Mouse (Mus musculus) lung, adult 18-20 months (tissue): Measurements from ENCODE around the gene Btbd2.

Source experiments
- DNase-seq, 2 experiments: peaks; one replicate each; pipeline ENCODE4 v3.0.0; 2022; ENCODE audit warnings: mixed read lengths in 2 of 2

Gene Btbd2

DNA sequence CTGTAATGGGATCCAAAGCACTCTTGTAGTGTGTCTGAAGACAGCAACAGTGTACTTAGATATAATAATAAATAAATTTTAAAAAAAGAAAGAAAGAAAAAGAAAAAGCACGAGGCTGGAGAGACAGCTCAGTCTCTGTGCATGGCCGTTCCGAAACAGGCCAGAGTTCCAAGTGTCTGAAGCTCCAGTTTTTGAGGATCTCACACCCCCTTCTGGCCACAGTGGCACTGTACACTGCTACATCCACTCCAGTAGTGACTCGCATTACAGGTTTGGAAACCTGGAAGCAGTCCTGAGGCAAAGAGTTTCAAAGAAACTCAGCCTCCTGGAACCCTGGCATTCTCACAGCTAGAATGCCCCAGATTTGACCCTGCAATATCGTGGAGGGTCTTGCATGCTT is 31.0 kb upstream of the Btbd2 start:
- DNase-seq = peak; percentile 86 to 87

GRCm38 (mm10) chr10:80686617-80687016 is 29.7 kb upstream of the Btbd2 start:
- no peak for DNase-seq

- no peak for DNase-seq
Observed at GRCm38 (mm10) chr10:80684984-80685383, 28.1 kb upstream of the Btbd2 start.

- DNase-seq = peak; percentile 77 to 83
Observed at GRCm38 (mm10) chr10:80684214-80684613, 27.3 kb upstream of the Btbd2 start.

DNA sequence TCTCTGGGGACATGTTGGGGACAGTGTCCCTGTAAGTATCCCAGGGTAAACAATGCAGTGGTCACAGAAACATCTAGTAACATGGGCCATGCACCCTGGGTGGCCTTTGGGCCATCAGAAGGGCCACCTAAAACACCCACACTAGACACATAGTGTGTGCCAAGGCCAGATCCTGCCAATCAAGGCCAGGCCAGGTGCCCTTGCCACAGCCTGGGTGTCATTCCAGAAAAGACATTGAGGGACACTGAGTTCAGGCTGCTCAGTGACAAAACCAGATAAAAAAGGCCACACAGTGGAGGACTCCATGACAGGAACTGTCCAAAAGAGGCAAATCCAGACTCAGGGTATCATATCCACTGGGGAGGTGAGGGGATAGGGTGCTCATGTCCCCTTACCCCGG is 26.8 kb upstream of the Btbd2 start:
- DNase-seq = no peak

- no peak for DNase-seq
Observed at GRCm38 (mm10) chr10:80682003-80682402, 25.1 kb upstream of the Btbd2 start.

- DNase-seq = no peak
Observed at GRCm38 (mm10) chr10:80680260-80680696, 23.4 kb upstream of the Btbd2 start.

DNA sequence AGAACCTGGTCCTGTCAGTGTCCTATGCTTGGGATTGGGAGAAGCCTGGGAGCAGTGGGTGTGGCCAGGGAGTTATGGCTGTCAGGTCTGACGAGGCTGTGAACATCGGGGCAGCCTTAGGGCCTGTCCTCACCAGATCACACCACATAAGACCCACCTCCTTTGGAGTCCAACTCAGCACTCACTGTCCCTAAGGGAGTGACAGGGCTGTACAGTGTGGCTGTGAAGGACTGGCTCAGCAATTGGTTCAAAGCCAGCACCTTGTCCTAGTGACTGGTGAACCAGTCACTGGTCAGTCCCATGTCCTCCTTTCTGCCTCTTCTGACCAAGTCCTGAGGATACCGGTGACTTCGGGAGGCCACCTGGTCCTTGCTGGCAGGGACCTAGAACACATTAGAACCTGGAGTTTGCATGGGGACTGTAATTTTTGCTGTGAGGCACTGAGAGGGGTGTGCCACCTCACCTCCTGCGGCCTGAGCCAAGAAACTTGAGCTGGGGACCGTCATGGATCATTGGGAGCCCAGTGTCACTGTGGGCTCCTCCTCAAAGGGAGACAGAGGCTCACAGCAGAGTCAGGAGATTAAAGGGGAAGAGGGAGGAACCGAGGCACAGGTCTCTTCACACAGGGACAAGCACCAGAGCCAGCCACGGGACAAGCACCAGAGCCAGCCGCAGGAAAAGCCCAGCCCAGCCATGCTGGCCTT is 22.8 kb upstream of the Btbd2 start:
- DNase-seq = no peak

- DNase-seq = peak in 1 of 2 experiments; percentile 72
Observed at GRCm38 (mm10) chr10:80678601-80679377, 21.9 kb upstream of the Btbd2 start.

DNA sequence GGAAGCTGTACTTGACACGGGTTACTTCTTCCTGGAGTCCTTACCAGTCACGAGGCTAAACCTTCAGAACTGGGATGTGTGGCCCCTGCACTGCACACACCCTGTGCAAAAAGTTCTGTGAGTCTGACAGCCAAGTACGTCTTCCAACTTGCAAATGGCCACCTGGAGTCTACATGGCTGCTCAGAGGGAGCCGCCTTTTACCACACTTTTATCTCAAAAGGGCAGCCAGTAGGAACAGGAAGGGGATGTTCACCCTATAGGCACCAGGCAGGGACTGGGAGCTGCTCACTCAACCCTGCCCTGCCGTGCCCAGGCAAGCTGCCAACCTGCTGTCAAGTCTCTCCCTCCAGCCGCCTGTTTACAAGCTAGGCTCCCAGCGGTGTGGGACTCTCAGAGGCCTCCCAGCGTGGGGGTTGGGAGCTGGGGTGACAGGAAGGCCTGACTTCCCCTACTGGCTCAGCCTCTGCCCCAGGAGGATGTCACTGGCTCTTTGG is 21.1 kb upstream of the Btbd2 start, which contains the start of gene Mknk2:
Gene Mknk2 (minus strand): TSS at position 171 of the 495 bp plus-strand sequence.
- peak; percentile 97 to 98 for DNase-seq

DNA sequence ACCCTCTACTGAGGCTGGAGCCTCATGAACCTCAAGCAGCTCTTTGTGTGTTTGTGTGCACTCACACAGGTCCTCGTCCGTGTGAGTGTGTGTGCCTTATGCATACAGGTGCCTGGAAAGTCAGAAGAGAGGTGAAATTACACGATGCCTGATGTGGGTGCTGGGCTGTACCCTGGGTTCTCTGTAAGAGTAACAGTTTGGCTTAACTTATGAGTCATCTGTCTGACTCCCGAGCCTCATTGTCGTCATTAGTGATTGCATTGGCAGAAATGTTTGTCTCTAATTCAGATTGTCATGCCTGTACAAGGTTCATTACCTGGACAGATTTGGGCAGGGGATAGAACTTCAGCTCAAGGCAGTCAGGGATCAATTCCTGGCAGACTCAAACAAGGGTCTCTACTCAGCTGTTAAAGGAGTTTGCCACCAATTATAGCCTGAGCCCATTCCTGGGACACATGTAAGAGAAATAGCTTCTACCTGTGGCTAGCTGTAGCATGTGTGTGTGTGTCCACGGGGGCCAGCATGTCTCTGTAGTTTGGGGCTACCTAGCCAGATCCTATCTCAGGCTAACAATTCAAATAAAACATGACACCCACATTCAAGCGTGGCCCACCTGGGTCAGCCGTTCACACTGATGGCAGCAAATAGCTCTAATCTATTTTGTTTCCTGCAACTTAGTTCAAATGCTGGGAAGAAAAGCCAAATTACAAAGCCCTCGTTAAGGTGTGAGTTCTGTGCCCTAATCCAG is 20.4 kb upstream of the Btbd2 start:
- peak in 1 of 2 experiments; percentile 63 for DNase-seq

DNA sequence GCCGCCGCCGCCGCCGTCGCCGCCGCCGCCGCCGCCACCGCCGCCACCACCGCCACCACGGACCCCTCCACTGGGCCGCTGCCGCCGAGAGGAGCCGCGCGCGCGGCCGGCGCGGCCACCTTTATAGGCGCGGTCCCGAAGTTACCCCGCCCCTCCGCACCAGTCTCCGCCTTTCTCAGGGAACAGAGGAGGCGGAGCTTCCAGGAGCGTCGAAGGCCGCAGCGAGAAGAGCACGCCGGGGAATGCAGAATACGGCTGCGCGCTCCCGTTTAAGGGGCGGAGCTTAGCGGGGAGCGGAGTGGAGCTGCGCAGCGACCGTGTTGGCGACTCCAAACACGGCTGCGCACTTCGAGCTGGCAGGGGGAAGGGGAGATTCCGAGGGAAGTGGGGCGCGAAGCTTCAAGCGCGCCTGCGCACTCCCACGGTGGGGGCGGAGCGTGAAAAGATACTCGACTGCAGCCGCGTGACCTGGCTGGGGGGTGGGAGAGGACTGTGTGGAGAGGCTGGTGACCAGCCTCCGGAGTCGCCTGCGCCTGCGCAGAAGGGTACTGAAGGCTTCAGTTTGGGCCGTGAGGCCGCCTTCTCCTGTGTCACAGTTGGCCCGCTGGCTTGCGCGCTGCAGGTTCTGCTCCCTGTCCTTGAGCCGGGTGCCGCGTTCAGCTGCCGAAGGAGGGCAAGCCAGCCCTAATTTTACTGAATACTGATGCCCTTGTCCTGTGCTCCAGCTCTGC is 19.5 kb upstream of the Btbd2 start:
- DNase-seq = peak; percentile 99 to 100

- no peak for DNase-seq
Observed at GRCm38 (mm10) chr10:80675405-80676197, 18.7 kb upstream of the Btbd2 start.

- DNase-seq = no peak
Observed at GRCm38 (mm10) chr10:80674851-80675404, 18.1 kb upstream of the Btbd2 start.

DNA sequence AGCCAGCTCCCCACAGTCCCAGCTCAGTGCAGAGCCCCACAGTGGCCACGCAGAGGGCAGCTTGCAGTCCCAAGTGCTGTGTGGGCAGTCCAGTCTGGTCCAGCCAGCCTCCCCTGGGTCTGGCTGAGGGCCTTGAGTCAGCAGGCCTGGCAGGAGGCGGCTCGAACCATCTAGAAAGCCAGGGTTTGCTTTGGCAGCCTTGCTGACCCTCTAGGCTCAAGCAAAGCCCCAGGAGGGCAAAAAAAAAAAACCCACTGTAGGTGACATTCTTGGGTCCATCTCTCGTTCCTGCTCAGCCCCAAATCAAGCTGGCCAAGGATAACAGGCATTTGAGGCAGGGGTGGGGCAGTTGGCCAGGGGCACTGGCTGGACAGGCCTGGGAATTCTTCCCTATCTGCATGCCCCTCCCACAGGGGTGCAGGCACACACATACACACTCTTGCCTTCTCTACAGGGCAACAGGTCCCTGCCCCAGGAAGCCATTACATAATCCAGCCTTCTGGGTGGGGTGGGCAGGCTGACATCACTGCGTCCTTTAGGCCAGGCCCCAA is 17.4 kb upstream of the Btbd2 start:
- peak; percentile 83 to 88 for DNase-seq

DNA sequence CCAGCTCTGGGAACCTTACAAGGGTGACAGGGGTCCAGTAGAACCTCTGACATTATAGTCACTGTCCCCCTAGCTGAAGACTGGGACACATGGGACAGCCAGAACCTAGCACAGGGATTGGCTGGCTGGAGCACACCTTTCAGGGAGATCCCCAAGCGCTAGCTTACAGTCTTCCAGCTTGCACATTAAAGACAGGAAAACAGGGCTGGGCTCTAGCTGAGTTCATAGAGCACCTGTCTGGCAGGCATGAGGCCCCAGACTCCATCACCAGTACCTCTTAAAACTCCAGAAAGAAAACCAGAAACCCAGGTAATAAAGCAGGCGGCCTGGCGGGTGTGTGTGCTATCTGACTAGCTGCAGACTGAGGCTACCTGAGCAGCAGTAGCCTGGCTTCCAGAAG is 16.8 kb upstream of the Btbd2 start:
- DNase-seq = no peak

GRCm38 (mm10) chr10:80671936-80672690 is 15.2 kb upstream of the Btbd2 start:
- DNase-seq = no peak

DNA sequence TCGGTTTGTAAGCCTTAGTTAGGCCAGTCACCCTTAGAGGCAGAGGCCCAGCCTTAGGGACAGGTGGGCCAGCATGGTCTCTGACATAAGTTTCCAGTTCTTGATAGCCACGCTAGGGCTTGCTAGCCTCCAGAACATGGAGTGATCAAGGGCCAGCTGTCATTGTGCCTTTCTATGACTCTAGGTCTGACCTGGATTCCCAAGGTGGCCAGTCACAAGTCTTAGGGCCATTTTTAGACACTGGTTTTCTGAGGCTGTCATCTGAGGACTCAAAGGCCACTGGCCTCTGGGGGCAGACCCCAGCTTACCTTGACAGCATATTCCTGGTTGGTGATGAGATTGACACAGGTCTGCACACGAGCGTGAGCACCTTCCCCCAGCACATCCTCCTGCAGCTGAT is 14.4 kb upstream of the Btbd2 start:
- DNase-seq = no peak

- no peak for DNase-seq
Observed at GRCm38 (mm10) chr10:80670531-80670930, 13.7 kb upstream of the Btbd2 start.
